Mouse (Mus musculus): ENCODE measurements around the gene Olfr1162. TPM values are rescaled to one million over a fixed set of nuclear protein-coding genes. Genes with fewer than 3 reads are reported as not detected.

Gene Olfr1162
- polyA plus RNA-seq (2015; fragmentation: Nextera tagmentation; extraction: Ambion mirVana) = not detected in 2 replicates

GRCm38 (mm10) chr2:88051029-88051428, at the start of gene Olfr1162:
Gene Olfr1162 (minus strand): TSS chr2:88051129.

GRCm38 (mm10) chr2:88093866-88094265, 42.9 kb upstream of the Olfr1162 start, which contains the start of gene Olfr1164:
Gene Olfr1164 (minus strand): TSS chr2:88093966.

GRCm38 (mm10) chr2:88071730-88072129, 20.8 kb upstream of the Olfr1162 start, which contains the start of gene Olfr1163:
Gene Olfr1163 (minus strand): TSS chr2:88071830.

GRCm38 (mm10) chr2:88037599-88037998, 13.3 kb downstream of the Olfr1162 start, which contains the start of gene Olfr73:
Gene Olfr73 (minus strand): TSS chr2:88037699.

GRCm38 (mm10) chr2:88022474-88022873, 28.5 kb downstream of the Olfr1162 start, which contains the start of gene Olfr1161:
Gene Olfr1161 (plus strand): TSS chr2:88022774.

GRCm38 (mm10) chr2:88007515-88008318, 43.2 kb downstream of the Olfr1162 start, which contains the start of gene Olfr1160:
Gene Olfr1160 (minus strand): TSS chr2:88008268.

Other genes with a start within 250 kb of the Olfr1162 start
- not detected in 2 replicates for gene Olfr1145, start 241.3 kb downstream of the Olfr1162 start, polyA plus RNA-seq (2015; fragmentation: Nextera tagmentation; extraction: Ambion mirVana)
- gene Olfr1148, start 220.6 kb downstream of the Olfr1162 start, polyA plus RNA-seq (2015; fragmentation: Nextera tagmentation; extraction: Ambion mirVana) = not detected in 2 replicates
- not detected in 2 replicates for gene Olfr1150-ps1, start 207.1 kb downstream of the Olfr1162 start, polyA plus RNA-seq (2015; fragmentation: Nextera tagmentation; extraction: Ambion mirVana)
- gene Olfr1151, start 195.3 kb downstream of the Olfr1162 start, polyA plus RNA-seq (2015; fragmentation: Nextera tagmentation; extraction: Ambion mirVana) = not detected in 2 replicates
- gene Olfr1152, start 184.6 kb downstream of the Olfr1162 start, polyA plus RNA-seq (2015; fragmentation: Nextera tagmentation; extraction: Ambion mirVana) = not detected in 2 replicates
- not detected in 2 replicates for gene Olfr1153, start 156.2 kb downstream of the Olfr1162 start, polyA plus RNA-seq (2015; fragmentation: Nextera tagmentation; extraction: Ambion mirVana)
- gene Olfr1154, start 146.0 kb downstream of the Olfr1162 start, polyA plus RNA-seq (2015; fragmentation: Nextera tagmentation; extraction: Ambion mirVana) = not detected in 2 replicates
- gene Olfr1155, start 106.0 kb downstream of the Olfr1162 start, polyA plus RNA-seq (2015; fragmentation: Nextera tagmentation; extraction: Ambion mirVana) = not detected in 2 replicates
- gene Olfr1156, start 98.0 kb downstream of the Olfr1162 start, polyA plus RNA-seq (2015; fragmentation: Nextera tagmentation; extraction: Ambion mirVana) = not detected in 2 replicates
- gene Olfr1157, start 82.8 kb downstream of the Olfr1162 start, polyA plus RNA-seq (2015; fragmentation: Nextera tagmentation; extraction: Ambion mirVana) = not detected in 2 replicates
- gene Olfr74, start 76.5 kb downstream of the Olfr1162 start, polyA plus RNA-seq (2015; fragmentation: Nextera tagmentation; extraction: Ambion mirVana) = not detected in 2 replicates
- not detected in 2 replicates for gene Olfr1158, start 61.0 kb downstream of the Olfr1162 start, polyA plus RNA-seq (2015; fragmentation: Nextera tagmentation; extraction: Ambion mirVana)
- not detected in 2 replicates for gene Olfr1160, start 42.9 kb downstream of the Olfr1162 start, polyA plus RNA-seq (2015; fragmentation: Nextera tagmentation; extraction: Ambion mirVana)
- not detected in 2 replicates for gene Olfr1161, start 28.4 kb downstream of the Olfr1162 start, polyA plus RNA-seq (2015; fragmentation: Nextera tagmentation; extraction: Ambion mirVana)
- gene Olfr73, start 13.4 kb downstream of the Olfr1162 start, polyA plus RNA-seq (2015; fragmentation: Nextera tagmentation; extraction: Ambion mirVana) = 0.04 TPM in 1 of 2 replicates, not detected in the other
- gene Olfr1163, start 20.7 kb upstream of the Olfr1162 start, polyA plus RNA-seq (2015; fragmentation: Nextera tagmentation; extraction: Ambion mirVana) = not detected in 2 replicates
- gene Olfr1164, start 42.8 kb upstream of the Olfr1162 start, polyA plus RNA-seq (2015; fragmentation: Nextera tagmentation; extraction: Ambion mirVana) = not detected in 2 replicates
- gene Olfr1166, start 77.1 kb upstream of the Olfr1162 start, polyA plus RNA-seq (2015; fragmentation: Nextera tagmentation; extraction: Ambion mirVana) = not detected in 2 replicates
- not detected in 2 replicates for gene Olfr1167, start 104.1 kb upstream of the Olfr1162 start, polyA plus RNA-seq (2015; fragmentation: Nextera tagmentation; extraction: Ambion mirVana)
- not detected in 2 replicates for gene Olfr1168, start 130.8 kb upstream of the Olfr1162 start, polyA plus RNA-seq (2015; fragmentation: Nextera tagmentation; extraction: Ambion mirVana)
- not detected in 2 replicates for gene Olfr1170, start 177.2 kb upstream of the Olfr1162 start, polyA plus RNA-seq (2015; fragmentation: Nextera tagmentation; extraction: Ambion mirVana)
- gene Olfr1173, start 228.7 kb upstream of the Olfr1162 start, polyA plus RNA-seq (2015; fragmentation: Nextera tagmentation; extraction: Ambion mirVana) = not detected in 2 replicates